Mouse (Mus musculus) cerebellum, adult 18-20 months (tissue): ENCODE results near the gene Birc7.

ENCODE experiments used
- DNase-seq, 2 experiments: peaks; one replicate each; pipeline ENCODE4 v3.0.0; 2021

Birc7 gene

GRCm38 (mm10) chr2:180905556-180906221, 23.1 kb upstream of the Birc7 start:
- DNase-seq = no peak

- DNase-seq = no peak
These were observed 17.9 kb upstream of the Birc7 start for GRCm38 (mm10) chr2:180910928-180911327.

DNA sequence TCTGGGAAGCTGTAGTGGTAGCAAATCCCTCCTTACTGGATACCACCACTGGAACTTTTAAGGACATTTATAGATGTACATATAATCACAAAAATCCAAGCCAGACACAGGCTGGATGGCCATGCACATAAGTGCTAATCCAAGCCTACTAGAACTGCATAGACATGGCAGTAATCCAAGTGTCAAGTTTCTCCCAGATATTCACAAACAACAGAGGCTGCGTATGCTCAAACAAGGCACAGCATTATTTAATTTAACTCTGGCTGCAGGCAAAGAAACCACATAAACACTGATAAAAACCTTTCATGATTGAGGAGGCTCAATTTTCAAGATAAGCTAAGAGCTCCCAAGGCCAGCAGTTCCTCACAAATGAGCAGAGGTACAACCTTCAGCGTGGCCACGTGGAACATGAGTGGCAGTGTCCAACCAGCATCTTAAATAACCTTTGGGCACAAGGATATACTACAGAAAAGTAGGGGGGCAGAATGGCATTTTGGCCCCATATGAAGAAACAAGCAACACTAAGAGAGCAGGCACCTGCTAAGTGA, 12.9 kb upstream of the Birc7 start:
- no peak for DNase-seq

GRCm38 (mm10) chr2:180919913-180920809, 8.7 kb upstream of the Birc7 start:
- DNase-seq = peak in 1 of 2 experiments; percentile 34

- DNase-seq = peak; percentile 95 to 99
These were observed 7.9 kb upstream of the Birc7 start, which contains the start of gene Ythdf1 for GRCm38 (mm10) chr2:180920810-180921400. TSS of gene Ythdf1 (minus strand) at chr2:180920949.

DNA sequence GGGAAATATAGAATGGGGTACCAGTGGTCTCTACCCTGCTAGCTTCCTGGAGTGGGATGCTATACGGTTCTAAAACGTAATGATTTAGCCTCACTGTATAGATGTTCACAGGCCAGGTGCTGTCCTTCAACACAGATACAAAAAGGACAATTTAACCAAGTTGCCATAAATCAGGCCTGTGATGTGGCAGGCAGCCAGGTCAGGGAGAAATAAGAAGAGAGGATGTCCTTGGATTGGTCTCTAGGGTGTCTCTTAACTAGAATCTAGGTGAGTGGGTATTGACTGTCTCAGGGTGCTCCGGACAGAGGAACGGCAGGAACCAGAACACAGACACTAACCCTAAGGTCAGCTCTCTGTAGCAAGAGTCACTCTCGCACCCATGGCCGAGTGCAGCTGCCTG, 6.1 kb upstream of the Birc7 start:
- no peak for DNase-seq

DNA sequence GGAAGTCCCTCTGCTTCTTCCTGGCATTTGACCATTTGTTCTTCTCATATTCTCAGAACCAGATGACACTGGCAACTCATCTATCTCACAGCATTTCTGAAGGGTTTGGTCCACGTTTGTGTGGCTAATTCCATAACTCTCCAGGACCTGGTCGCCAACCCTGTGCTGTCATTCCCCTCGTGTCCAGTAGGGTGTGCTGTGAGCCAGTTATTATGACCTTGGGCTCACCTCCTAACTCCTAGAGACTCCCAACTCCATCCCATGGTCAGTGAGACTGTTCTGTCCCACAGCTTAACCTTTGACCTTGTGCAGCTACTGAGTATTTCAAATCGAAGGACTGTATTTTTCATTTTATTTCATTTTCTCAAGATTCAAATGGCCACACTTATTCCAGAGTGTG, 3.6 kb upstream of the Birc7 start:
- peak; percentile 78 to 86 for DNase-seq

- no peak for DNase-seq
These were observed 3.6 kb downstream of the Birc7 start for GRCm38 (mm10) chr2:180932418-180932817.

DNA sequence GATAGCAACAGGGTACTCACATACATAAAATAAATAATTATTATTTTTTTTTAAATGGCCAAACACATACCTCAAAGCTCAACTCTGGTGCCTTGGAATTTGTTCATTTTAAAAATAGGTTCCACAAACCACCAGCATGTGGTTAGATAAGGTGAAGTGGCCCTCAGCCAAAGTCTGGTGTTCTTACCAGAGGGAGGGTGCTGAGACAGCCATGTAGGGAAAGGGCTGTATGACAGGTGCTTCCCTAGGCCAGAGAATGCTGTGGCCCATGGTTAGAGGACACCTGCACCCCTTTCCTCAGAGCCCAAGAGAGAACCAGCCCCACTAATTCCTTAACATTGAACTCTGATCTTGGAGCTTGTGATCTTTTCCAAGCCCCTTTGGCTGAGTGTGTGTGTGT, 11.4 kb downstream of the Birc7 start:
- no peak for DNase-seq

- DNase-seq = no peak
These were observed 13.0 kb downstream of the Birc7 start for GRCm38 (mm10) chr2:180941869-180942268.

DNA sequence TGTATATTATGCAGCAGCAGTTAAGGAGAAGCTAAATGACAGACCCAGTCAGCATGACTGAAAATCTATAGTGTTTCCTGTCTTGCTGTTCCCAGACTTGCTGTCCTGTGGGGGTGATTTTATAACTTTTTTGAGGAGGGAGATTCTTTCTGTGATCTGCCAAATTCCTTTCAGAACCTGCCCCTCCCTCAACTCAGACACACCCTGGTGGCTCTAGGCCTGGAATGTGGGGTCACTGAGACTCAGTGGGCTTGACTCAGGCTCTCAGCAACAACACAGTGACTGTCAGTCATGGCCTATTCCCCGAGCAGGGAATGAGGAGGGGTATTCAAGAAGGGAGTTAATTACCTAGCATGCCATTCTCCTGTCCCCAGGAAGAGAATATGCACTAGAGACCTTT, 21.1 kb downstream of the Birc7 start:
- no peak for DNase-seq

DNA sequence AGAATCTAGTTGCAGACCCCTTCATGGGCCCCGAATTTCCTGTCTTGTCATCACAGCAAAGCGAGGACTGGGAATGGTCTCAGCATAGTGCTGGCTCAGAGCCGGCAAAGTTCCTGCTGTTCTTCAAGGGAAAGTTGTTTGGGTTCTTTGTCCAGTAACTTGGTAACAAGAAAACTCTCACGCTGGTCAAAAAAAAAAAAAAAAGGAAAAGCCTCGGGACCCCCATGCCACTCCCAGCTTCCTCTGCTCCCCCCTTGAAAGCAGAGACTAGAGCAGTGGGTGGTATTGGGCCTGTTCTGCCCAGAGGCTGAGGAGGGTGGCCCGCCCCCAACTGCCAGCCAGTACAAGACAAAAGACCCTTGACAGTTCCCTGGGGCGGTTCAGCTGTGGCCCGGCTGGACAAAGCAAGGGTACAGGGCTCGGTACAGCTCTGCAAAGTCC, 23.9 kb downstream of the Birc7 start:
- DNase-seq = peak; percentile 17 to 27

DNA sequence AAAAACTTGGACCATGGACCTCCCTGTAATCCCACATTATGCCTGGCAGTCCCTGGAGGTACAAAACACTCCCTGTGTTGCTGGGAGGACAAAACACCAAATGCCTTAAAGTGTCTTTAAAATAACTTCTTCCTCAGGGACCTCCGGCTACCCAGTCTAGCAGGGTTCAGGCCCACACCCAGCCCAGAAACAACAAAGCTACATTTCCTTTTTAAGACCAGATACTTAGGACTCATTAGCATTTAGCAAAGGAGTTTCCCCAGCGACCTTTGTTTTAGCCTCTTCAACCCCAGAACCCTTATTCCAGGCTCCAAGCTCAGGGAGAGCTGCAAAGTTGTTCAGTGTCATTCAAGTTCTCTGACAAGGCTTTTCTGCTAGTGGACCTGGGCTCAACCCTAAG, 24.8 kb downstream of the Birc7 start:
- no peak for DNase-seq

GRCm38 (mm10) chr2:180954061-180955047, 25.5 kb downstream of the Birc7 start, which contains the start of gene Nkain4:
TSS of gene Nkain4 (minus strand) at chr2:180954699.
- peak; percentile 57 to 66 for DNase-seq

DNA sequence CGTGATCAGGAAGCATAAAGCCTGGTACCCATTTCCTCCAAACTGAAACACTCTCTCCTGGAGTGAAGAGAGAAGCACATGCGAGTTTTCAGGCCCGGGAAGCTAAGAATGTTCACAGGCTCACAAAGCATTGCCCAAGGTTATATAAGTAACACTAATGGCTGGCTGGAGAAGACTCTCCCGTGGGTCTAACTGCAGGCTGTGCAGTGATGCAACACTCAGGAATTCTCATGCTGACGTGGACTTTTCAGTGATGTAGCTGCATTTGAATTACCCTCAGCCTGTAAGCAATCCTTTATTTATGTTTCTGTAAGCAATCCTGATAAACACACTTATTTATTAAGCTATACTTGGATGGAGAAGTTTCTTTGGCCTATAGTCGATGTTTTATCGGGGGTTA, 30.8 kb downstream of the Birc7 start:
- DNase-seq = no peak

GRCm38 (mm10) chr2:180960187-180960586, 31.4 kb downstream of the Birc7 start:
- no peak for DNase-seq

- DNase-seq = no peak
These were observed 33.9 kb downstream of the Birc7 start for GRCm38 (mm10) chr2:180962616-180963308.

- peak; percentile 80 to 86 for DNase-seq
These were observed 35.1 kb downstream of the Birc7 start for GRCm38 (mm10) chr2:180963956-180964355.

- peak; percentile 51 to 61 for DNase-seq
These were observed 37.5 kb downstream of the Birc7 start for GRCm38 (mm10) chr2:180966092-180966882.

- peak; percentile 96 to 97 for DNase-seq
These were observed 38.4 kb downstream of the Birc7 start, which contains the start of gene Arfgap1 for GRCm38 (mm10) chr2:180967010-180967763. TSS of gene Arfgap1 (plus strand) at chr2:180967225.
